Mouse (Mus musculus) cerebellum, adult 2 months (tissue): ENCODE measurements around the gene Adgrl2. TPM values are rescaled to one million over a fixed set of nuclear protein-coding genes. Genes with fewer than 3 reads are reported as not detected.

Experiments
- DNase-seq, 2 experiments: peaks; one replicate each; pipeline ENCODE4 v3.0.0; 2021
- H3K27ac ChIP-seq: fragments of 200-500 bp; 2 replicates; pipeline ENCODE4 v1.5.1; 2012; ENCODE audit warnings: low read length, control low read depth, inconsistent platforms; ENCODE audit not compliant: insufficient read depth
- H3K27me3 ChIP-seq: fragments of 200-500 bp; 2 replicates; pipeline ENCODE4 v1.6.1; 2012; ENCODE audit warnings: inconsistent platforms, mild to moderate bottlenecking, low read length, moderate library complexity; ENCODE audit not compliant: control insufficient read depth, insufficient read depth
- H3K4me1 ChIP-seq: fragments of 200-500 bp; 2 replicates; pipeline ENCODE4 v1.6.1; 2011; ENCODE audit warnings: low read length; ENCODE audit not compliant: control insufficient read depth, insufficient read depth
- H3K4me3 ChIP-seq: fragments of 200-500 bp; replicated peaks from 2 replicates; pipeline ENCODE3; 2011; ENCODE audit warnings: mild to moderate bottlenecking, low read depth, low read length, control low read depth; ENCODE audit not compliant: insufficient read depth
- CTCF ChIP-seq: fragments of 200-500 bp; IDR thresholded peaks from 2 replicates; pipeline ENCODE4 v1.5.1; 2011; ENCODE audit warnings: low read depth, mild to moderate bottlenecking, control low read depth, low read length, moderate library complexity, borderline replicate concordance; ENCODE audit not compliant: insufficient read depth
- POLR2A ChIP-seq: fragments of 200-500 bp; IDR thresholded peaks from 2 replicates; pipeline ENCODE4 v1.6.1; 2011; ENCODE audit warnings: low read length, control low read depth, borderline replicate concordance; ENCODE audit not compliant: insufficient read depth
- whole genome bisulfite sequencing: fragments of 180-500 bp; shearing (Covaris S2); methylation state at CpG from one replicate; pipeline ENCODE4 v1.1.7; 2018; 5-methylcytosine and 5-hydroxymethylcytosine counted together
- polyA plus RNA-seq: library from polyadenylated mRNA; depleted of rRNA; stranded (reverse); fragments of >200 nt; gene quantifications from 2 replicates; pipeline ENCODE4 v1.2.3, GENCODE M21; 2012

The Adgrl2 gene
- polyA plus RNA-seq, 1 experiment: 39.1 TPM

DNA sequence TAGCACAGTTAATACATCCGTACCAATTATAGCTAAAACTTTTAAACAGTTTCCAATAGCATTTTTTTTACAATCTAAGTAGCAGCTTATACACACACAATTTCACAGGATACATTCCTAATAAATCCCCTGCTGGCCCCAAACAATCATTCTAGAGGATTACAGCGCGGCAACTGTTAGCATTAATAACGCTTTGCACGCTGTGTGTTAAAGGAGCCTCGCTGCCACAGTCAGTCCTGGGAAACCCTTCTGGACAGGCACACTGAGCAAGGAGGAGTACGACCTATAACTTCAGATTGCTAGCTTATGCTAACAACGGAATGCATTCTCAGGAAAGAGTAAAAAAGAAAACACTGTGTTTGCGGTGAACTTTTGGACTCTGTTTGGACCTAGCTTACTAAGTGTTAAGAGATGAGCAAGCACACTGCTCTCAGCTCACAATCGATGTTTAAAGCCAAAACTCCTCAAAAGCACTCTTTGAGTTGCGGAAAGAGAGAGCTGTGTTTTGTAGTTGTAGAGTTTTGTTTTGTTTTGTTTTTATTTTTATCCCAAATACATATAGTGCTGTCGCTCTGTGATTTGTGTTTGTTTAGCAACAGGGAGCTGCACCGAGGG is 25.3 kb downstream of the Adgrl2 start:
- Histone ChIP-seq H3K27me3 (no peaks in the 10 kb centered on the region), H3K4me3 (no peak overlapping the region), H3K4me1 (no peaks in the 10 kb centered on the region), H3K27ac (no peak overlapping the region)
- WGBS: 54% methylated on average over 13 of the region's 13 CpGs
- DNase-seq: no peak
- TF ChIP-seq CTCF (no peak), POLR2A (no peak)

- WGBS: 92% methylated on average over 5 of the region's 5 CpGs
- H3K27ac ChIP-seq: no peak overlapping the region
- H3K27me3 ChIP-seq: no peaks in the 10 kb centered on the region
- TF ChIP-seq POLR2A (no peak), CTCF (no peak)
- no peak for DNase-seq
- no peaks in the 10 kb centered on the region; the same call in 1 of the 2 replicates for H3K4me1 ChIP-seq
- H3K4me3 ChIP-seq: no peak overlapping the region
Observed at GRCm38 (mm10) chr3:148963381-148964044, 26.8 kb downstream of the Adgrl2 start.

- WGBS: 87% methylated on average over 5 of the region's 5 CpGs
- TF ChIP-seq CTCF (no peak), POLR2A (no peak)
- H3K27ac ChIP-seq: no peak overlapping the region
- H3K4me1 ChIP-seq: no peaks in the 10 kb centered on the region; the same call in 1 of the 2 replicates
- no peak overlapping the region for H3K4me3 ChIP-seq
- no peak for DNase-seq
- no peaks in the 10 kb centered on the region for H3K27me3 ChIP-seq
Observed at GRCm38 (mm10) chr3:148961611-148962010, 28.7 kb downstream of the Adgrl2 start.

- Histone ChIP-seq H3K27me3 (no peaks in the 10 kb centered on the region), H3K4me3 (no peak overlapping the region), H3K27ac (no peak overlapping the region), H3K4me1 (no peaks in the 10 kb centered on the region; the same call in 1 of the 2 replicates)
- WGBS: 93% methylated on average over 9 of the region's 9 CpGs
- TF ChIP-seq CTCF: no peak
- no peak for TF ChIP-seq POLR2A
- DNase-seq: no peak
Observed at GRCm38 (mm10) chr3:148960751-148961289, 29.5 kb downstream of the Adgrl2 start.

GRCm38 (mm10) chr3:148960215-148960614 is 30.1 kb downstream of the Adgrl2 start:
- TF ChIP-seq POLR2A (no peak), CTCF (no peak)
- H3K27ac ChIP-seq: no peak overlapping the region
- H3K4me3 ChIP-seq: no peak overlapping the region
- H3K27me3 ChIP-seq: no peaks in the 10 kb centered on the region
- no peak for DNase-seq
- 81% methylated on average over 10 of the region's 10 CpGs for WGBS
- H3K4me1 ChIP-seq: no peaks in the 10 kb centered on the region; the same call in 1 of the 2 replicates

DNA sequence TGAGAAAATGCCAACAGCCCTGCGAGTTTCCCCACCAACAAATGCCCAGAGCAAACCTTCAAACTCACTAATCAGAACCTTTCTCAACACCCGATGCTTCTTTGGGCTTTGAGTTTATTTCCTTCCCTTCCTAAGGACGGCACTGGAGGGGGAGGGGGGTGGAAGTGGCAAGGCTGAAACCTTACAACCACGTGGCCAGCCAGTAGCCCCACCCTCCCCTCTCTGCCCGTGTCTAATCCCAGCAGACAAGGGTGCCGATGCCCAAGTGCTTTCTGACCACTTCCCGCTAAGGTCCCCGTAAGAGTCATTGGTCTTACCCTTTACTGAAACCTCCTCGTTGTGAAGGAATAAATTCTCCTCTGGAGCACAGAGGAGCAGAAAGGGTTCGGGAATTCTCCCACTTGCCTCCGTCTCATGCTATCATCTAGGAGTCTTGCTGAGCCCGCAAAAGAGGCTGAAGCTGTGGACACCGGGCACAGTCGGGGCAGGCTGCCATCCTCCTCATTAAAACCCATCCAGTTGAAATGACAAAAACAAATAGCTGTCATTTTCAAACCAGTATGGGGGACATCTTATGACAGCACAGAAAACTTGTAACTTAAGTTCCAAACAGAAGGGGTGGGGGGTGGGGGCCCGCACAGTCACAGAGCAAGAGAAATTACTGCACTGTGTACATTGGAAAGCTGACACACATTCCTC is 30.9 kb downstream of the Adgrl2 start:
- peak in 1 of 2 experiments; percentile 3 for DNase-seq
- H3K27me3 ChIP-seq: no peaks in the 10 kb centered on the region
- WGBS: 5% methylated on average over 15 of the region's 15 CpGs
- H3K4me3 ChIP-seq: peak overlapping the region; percentile 58
- TF ChIP-seq POLR2A (no peak), CTCF (no peak)
- H3K4me1 ChIP-seq: no peaks in the 10 kb centered on the region; the same call in 1 of the 2 replicates
- H3K27ac ChIP-seq: no peak overlapping the region

DNA sequence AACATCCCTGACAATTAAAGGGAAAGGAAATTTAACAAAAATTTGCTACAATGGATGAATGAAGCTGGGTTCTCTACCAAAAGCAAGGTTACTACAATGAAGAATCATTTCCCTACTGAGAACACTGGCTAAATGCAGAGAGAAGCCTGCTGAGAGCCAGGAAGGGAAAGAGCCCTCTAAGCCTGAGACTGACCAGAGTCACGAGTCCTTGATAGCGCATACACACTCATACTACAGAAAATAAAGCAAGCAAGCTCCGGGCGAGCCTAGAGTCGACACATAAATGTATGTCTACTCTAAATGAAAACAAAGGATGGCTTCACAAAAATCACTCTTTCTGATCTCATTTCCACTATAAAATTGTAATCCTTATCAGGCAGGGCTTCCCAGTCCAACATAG is 31.6 kb downstream of the Adgrl2 start:
- Histone ChIP-seq H3K4me1 (no peaks in the 10 kb centered on the region; the same call in 1 of the 2 replicates), H3K27ac (no peak overlapping the region), H3K4me3 (no peak overlapping the region)

More for the DNA sequence above, 31.6 kb downstream of the Adgrl2 start:
- no peaks in the 10 kb centered on the region for H3K27me3 ChIP-seq
- no peak for DNase-seq
- WGBS: 92% methylated on average over 5 of the region's 5 CpGs
- TF ChIP-seq CTCF: no peak
- no peak for TF ChIP-seq POLR2A
